Mouse (Mus musculus): ENCODE data around the gene St6gal1.
A peak's percentile ranks its signal among the peaks of the same experiment; 100 is the strongest.

- TF ChIP-seq POLR2A (IDR thresholded peaks at IDR 0.05; ENCODE audit: control insufficient read depth, low read depth, low read length) = 0 out of 2 replicates have a peak, but pooled peaks have one; percentile 17
- no peak for TF ChIP-seq CTCF (IDR thresholded peaks at IDR 0.05; ENCODE audit: control insufficient read depth, insufficient read depth, insufficient replicate concordance, low read depth, low read length)
Measured at GRCm38 (mm10) chr16:23239583-23239982, 15.0 kb downstream of the St6gal1 start.
